Mouse (Mus musculus): ENCODE measurements around the gene Mc3r.

GRCm38 (mm10) chr2:172290474-172290873 is 42.2 kb downstream of the Mc3r start:
- TF ChIP-seq CTCF (IDR thresholded peaks at IDR 0.05; ENCODE audit: insufficient read depth, low read depth, low read length), result no peak
- TF ChIP-seq POLR2A (IDR thresholded peaks at IDR 0.05; ENCODE audit: insufficient read depth, low read depth, low read length), result no peak
